Mouse (Mus musculus) erythroblast, embryonic 14.5 days (primary cell): Measurements from ENCODE around the gene Naa25.

Experiments
- GATA1 ChIP-seq: IDR thresholded peaks from 2 replicates; pipeline ENCODE4 v1.6.1; 2012; ENCODE audit warnings: low read length, inconsistent platforms, mixed read lengths
- TAL1 ChIP-seq: IDR thresholded peaks from 3 replicates; pipeline ENCODE4 v1.6.1; 2012; ENCODE audit warnings: low read length, inconsistent platforms, mixed read lengths

GRCm38 (mm10) chr5:121462967-121463366 is 65.2 kb downstream of the Naa25 start:
- TF ChIP-seq TAL1: no peak
- no peak for TF ChIP-seq GATA1
